Mouse (Mus musculus) liver, postnatal 0 days (tissue): ENCODE measurements around the gene Ulk2.

Experiments used
- CTCF ChIP-seq: sonication (generic); IDR thresholded peaks from 2 replicates; pipeline ENCODE4 v1.5.1; 2016; ENCODE audit warnings: antibody characterized with exemption, low read depth
- EP300 ChIP-seq: IDR thresholded peaks from 2 replicates; pipeline ENCODE4 v1.6.1; 2016; ENCODE audit warnings: antibody characterized with exemption, low read depth, mild to moderate bottlenecking

- TF ChIP-seq CTCF (no peak), EP300 (no peak)
Measured at GRCm38 (mm10) chr11:61793441-61793840, 61.4 kb downstream of the Ulk2 start.
